Comparison of ENCODE assay signal across 23 mouse cellular contexts in genomic region chr16:81187579-81188179, GRCm38 (mm10). TPM values are rescaled to one million over a fixed set of nuclear protein-coding genes. Genes with fewer than 3 reads are reported as not detected.
DNase-seq lines count a peak whose midpoint lies in the region; ATAC-seq and TF ChIP-seq lines count a peak whose summit lies in the region.
"Had no signal": no experiment of that assay in that cellular context is flagged by ENCODE, and none has a peak within 500 bp of the region (broad histone marks: within the 10 kb centered on the region; RNA-seq: fewer than 3 reads in every experiment).

No protein-coding gene starts in this region.

- WGBS in hindbrain, postnatal 0 days, result 68% methylated on average over 16 of the region's 16 CpGs
- 81% methylated on average over 16 of the region's 16 CpGs for WGBS in hindbrain, embryonic 10.5 days
- WGBS in kidney, embryonic 15.5 days, result 89% methylated on average over 16 of the region's 16 CpGs

- no peak overlapping the region for H3K9ac ChIP-seq in hindbrain, postnatal 0 days (replicated peaks; ENCODE audit: low read length)
- no peak overlapping the region for H3K9ac ChIP-seq in kidney, embryonic 15.5 days
- H3K9ac ChIP-seq: heart, embryonic 12.5 days; intestine, embryonic 15.5 days; liver, embryonic 13.5 days; lung, embryonic 15.5 days had no signal

- H3K27ac ChIP-seq in hindbrain, postnatal 0 days, result no peak overlapping the region
- no peak overlapping the region for H3K27ac ChIP-seq in hindbrain, embryonic 10.5 days
- no peak overlapping the region for H3K27ac ChIP-seq in kidney, embryonic 15.5 days
- H3K27ac ChIP-seq: intestine, embryonic 15.5 days; kidney, postnatal 0 days; limb, embryonic 10.5 days; liver, embryonic 13.5 days; lung, embryonic 15.5 days; macrophage had no signal

- TF ChIP-seq CTCF in hindbrain, postnatal 0 days (IDR thresholded peaks at IDR 0.05; ENCODE audit: low read depth), result no peak

- ATAC-seq in hindbrain, postnatal 0 days, result no peak
- no peak for ATAC-seq in kidney, embryonic 15.5 days (replicated peaks; ENCODE audit: low FRiP score)
- ATAC-seq: intestine, embryonic 15.5 days had no signal

- H3K9me3 ChIP-seq in hindbrain, postnatal 0 days (ENCODE audit: low read length), result no peaks in the 10 kb centered on the region
- H3K9me3 ChIP-seq in hindbrain, embryonic 10.5 days, result no peaks in the 10 kb centered on the region
- no peaks in the 10 kb centered on the region for H3K9me3 ChIP-seq in kidney, embryonic 15.5 days (replicated peaks)
- H3K9me3 ChIP-seq: heart, embryonic 12.5 days; intestine, embryonic 15.5 days; limb, embryonic 10.5 days; liver, embryonic 13.5 days; lung, embryonic 15.5 days had no signal

- DNase-seq in cerebellum, adult 11-12 months, result peak; percentile 17
- DNase-seq in cerebellum, adult 8-10 months, result no peak
- DNase-seq in hindbrain, postnatal 0 days (ENCODE audit: low spot score), result peak; percentile 39
- no peak for DNase-seq in hindbrain, embryonic 10.5 days (ENCODE audit: low spot score)
- DNase-seq in brain, adult 2 months (ENCODE audit: low read depth, low spot score), result peak; percentile 66
- DNase-seq in cerebellum, postnatal 14 days, result peak; percentile 49 to 73
- DNase-seq in testis, postnatal 14 days (ENCODE audit: low spot score), result no peak
- DNase-seq: liver, embryonic 13.5 days; right cerebral cortex, adult 18-20 months; thymus, postnatal 4 days had no signal

- no peaks in the 10 kb centered on the region for H3K4me1 ChIP-seq in hindbrain, postnatal 0 days (ENCODE audit: insufficient read depth, low read length)
- no peaks in the 10 kb centered on the region for H3K4me1 ChIP-seq in hindbrain, embryonic 10.5 days (replicated peaks)
- H3K4me1 ChIP-seq in kidney, embryonic 15.5 days, result no peaks in the 10 kb centered on the region
- H3K4me1 ChIP-seq: heart, embryonic 12.5 days; intestine, embryonic 15.5 days; limb, embryonic 10.5 days; liver, embryonic 13.5 days; lung, embryonic 15.5 days had no signal

- peak overlapping the region; percentile 22; the same call in 1 of the 2 replicates for H3K4me2 ChIP-seq in hindbrain, postnatal 0 days (ENCODE audit: low read depth, low read length)
- H3K4me2 ChIP-seq in kidney, embryonic 15.5 days, result no peak overlapping the region
- H3K4me2 ChIP-seq: heart, embryonic 12.5 days; intestine, embryonic 15.5 days; liver, embryonic 13.5 days; lung, embryonic 15.5 days; midbrain, embryonic 11.5 days had no signal

- H3K36me3 ChIP-seq in hindbrain, postnatal 0 days (ENCODE audit: insufficient read depth, low read length), result no peaks in the 10 kb centered on the region
- no peaks in the 10 kb centered on the region for H3K36me3 ChIP-seq in hindbrain, embryonic 10.5 days
- no peaks in the 10 kb centered on the region for H3K36me3 ChIP-seq in kidney, embryonic 15.5 days
- H3K36me3 ChIP-seq: heart, embryonic 12.5 days; intestine, embryonic 15.5 days; limb, embryonic 10.5 days; liver, embryonic 13.5 days; lung, embryonic 15.5 days had no signal

- no peaks in the 10 kb centered on the region for H3K27me3 ChIP-seq in hindbrain, postnatal 0 days (ENCODE audit: insufficient read depth, low read length)
- H3K27me3 ChIP-seq in hindbrain, embryonic 10.5 days (ENCODE audit: insufficient read depth, poor library complexity, severe bottlenecking), result no peaks in the 10 kb centered on the region
- H3K27me3 ChIP-seq in kidney, embryonic 15.5 days, result no peaks in the 10 kb centered on the region
- H3K27me3 ChIP-seq: heart, embryonic 12.5 days; intestine, embryonic 15.5 days; liver, embryonic 13.5 days; lung, embryonic 15.5 days had no signal

- H3K4me3 ChIP-seq in hindbrain, postnatal 0 days (ENCODE audit: low read length), result no peak overlapping the region
- no peak overlapping the region for H3K4me3 ChIP-seq in hindbrain, embryonic 10.5 days
- no peak overlapping the region for H3K4me3 ChIP-seq in kidney, embryonic 15.5 days (replicated peaks)
- H3K4me3 ChIP-seq: erythroblast, embryonic 14.5 days; heart, embryonic 12.5 days; intestine, embryonic 15.5 days; limb, embryonic 10.5 days; liver, embryonic 13.5 days; lung, embryonic 15.5 days; myocyte had no signal

RNA-seq across cellular contexts. Expression of gene Ncam2, which starts 12.8 kb away (rescaled TPM):
- 54.0 and 54.6 TPM in 2 replicates for total RNA-seq in hindbrain, postnatal 0 days (2014; rRNA removed)
- polyA plus RNA-seq in hindbrain, postnatal 0 days (2015; fragmentation: Nextera tagmentation; extraction: Ambion mirVana), result 26.8 and 28.1 TPM in 2 replicates
- 0.71 and 0.80 TPM in 2 replicates for polyA plus RNA-seq in hindbrain, embryonic 10.5 days (2016; fragmentation: Nextera tagmentation; extraction: Ambion mirVana)
- polyA plus RNA-seq in kidney, embryonic 15.5 days (2015; fragmentation: Nextera tagmentation; extraction: Ambion mirVana), result 1.1 and 1.3 TPM in 2 replicates
- total RNA-seq: granulocyte monocyte progenitor cell, adult 5-6 weeks; MEL had no signal
- polyA plus RNA-seq: erythroblast, embryonic 14.5 days; small intestine, adult 2 months had no signal

Comparison
In these comparisons a context has a peak if more than half of its experiments do, and no peak if none do; other contexts are left out.
1. DNase-seq: peak in cerebellum, adult 11-12 months (single experiment), hindbrain, postnatal 0 days (single experiment), brain, adult 2 months (single experiment) and cerebellum, postnatal 14 days (2 of 2); none in cerebellum, adult 8-10 months (single experiment), hindbrain, embryonic 10.5 days (single experiment) and testis, postnatal 14 days (single experiment).
2. RNA of gene Ncam2, which starts 12.8 kb away (polyA plus RNA-seq): 26.8 to 28.1 TPM in hindbrain, postnatal 0 days; 1.1 to 1.3 TPM in kidney, embryonic 15.5 days and 0.71 to 0.80 TPM in hindbrain, embryonic 10.5 days; every median in the first group is over 10 times any median in the second.